Comparison of ENCODE assay signal across 13 mouse cellular contexts in genomic region chr8:26750120-26750519, GRCm38 (mm10).
"Had no signal": no experiment of that assay in that cellular context is flagged by ENCODE, and none has a peak within 500 bp of the region (broad histone marks: within the 10 kb centered on the region; RNA-seq: fewer than 3 reads in every experiment).

No protein-coding gene starts in this region.

- DNase-seq: gastrocnemius, postnatal 10 days; gastrocnemius, postnatal 36 days; heart, adult 2 months; heart, postnatal 14 days; heart, postnatal 36 days; kidney, adult 11 months; kidney, adult 2 months; kidney, adult 9 months; kidney, postnatal 10 days; kidney, postnatal 25 days; kidney, postnatal 4 days; liver; liver, embryonic 13.5 days had no signal
